Mouse (Mus musculus): Measurements from ENCODE around the gene Itga6. TPM values are rescaled to one million over a fixed set of nuclear protein-coding genes. Genes with fewer than 3 reads are reported as not detected.

Gene Itga6
- total and polyA plus RNA-seq, 3 experiments = 1.0 to 2.7 TPM; not detected in 1

DNA sequence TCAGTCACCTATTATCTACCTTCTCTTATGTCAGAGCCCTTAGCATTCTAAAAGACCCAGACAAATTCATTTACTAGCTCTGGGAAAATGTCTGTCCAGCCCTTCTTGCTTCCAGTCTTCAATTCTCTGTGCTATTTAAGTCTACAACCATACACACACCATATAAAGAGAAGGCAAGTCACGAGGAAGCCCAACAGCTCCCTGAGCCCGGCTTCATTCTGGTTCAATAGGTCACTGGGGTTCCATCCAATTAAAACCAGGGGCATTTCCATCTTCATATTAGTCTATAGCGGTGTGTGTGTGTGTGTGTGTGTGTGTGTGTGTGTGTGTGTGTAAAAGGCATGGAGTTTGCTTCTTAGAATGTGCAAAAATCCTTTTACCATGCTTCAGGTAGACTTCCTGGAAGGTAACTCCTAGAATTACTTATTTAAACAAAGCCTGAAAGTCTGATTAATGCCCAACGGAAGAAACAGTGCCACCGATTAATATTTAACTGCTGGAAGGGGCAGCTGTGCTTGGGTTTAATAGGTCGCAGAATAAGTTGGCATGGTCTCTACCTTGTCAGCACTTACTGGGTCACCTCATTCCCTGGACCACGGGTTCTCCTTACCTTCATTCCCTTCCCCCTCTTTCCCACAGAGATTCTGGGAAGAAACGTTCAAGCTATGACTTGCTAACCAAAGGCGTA, 6.1 kb upstream of the Itga6 start:
- no peak overlapping the region for H3K27ac ChIP-seq (ENCODE audit: control insufficient read depth, low read depth, low read length)
- peaks cover 5 to 11% of the 10 kb centered on the region in 2 experiments; a peak in 3 of 4 replicates for H3K27me3 ChIP-seq (ENCODE audit: control insufficient read depth in 1 of 2, insufficient read depth in 2 of 2, low read length in 2 of 2)
- no peak for DNase-seq (ENCODE audit: low read depth, low spot score)
- TF ChIP-seq POLR2AphosphoS2 (IDR thresholded peaks at IDR 0.05; ENCODE audit: low read length) = no peak
- no peak for TF ChIP-seq POLR2A (IDR thresholded peaks at IDR 0.05; ENCODE audit: control insufficient read depth in 1 of 2, insufficient read depth in 1 of 2, low read depth in 1 of 2, low read length in 2 of 2, poor library complexity in 1 of 2)
- TF ChIP-seq ZKSCAN1 (IDR thresholded peaks at IDR 0.05; ENCODE audit: low read depth, low read length) = no peak
- no peak for TF ChIP-seq ZNF384 (IDR thresholded peaks at IDR 0.05; ENCODE audit: low read depth, low read length)
- TF ChIP-seq BHLHE40 (IDR thresholded peaks at IDR 0.05; ENCODE audit: borderline replicate concordance, low read depth, low read length) = no peak
- no peak for TF ChIP-seq CHD1 (IDR thresholded peaks at IDR 0.05; ENCODE audit: low read depth, low read length)
- TF ChIP-seq EP300 (IDR thresholded peaks at IDR 0.05; ENCODE audit: low read depth in 1 of 2, low read length in 2 of 2) = no peak
- no peak for TF ChIP-seq KAT2A (conservative IDR thresholded peaks at IDR 0.05; ENCODE audit: low read depth, low read length)
- TF ChIP-seq MAZ (IDR thresholded peaks at IDR 0.05; ENCODE audit: low read depth, low read length) = no peak
- TF ChIP-seq E2F4 (IDR thresholded peaks at IDR 0.05; ENCODE audit: borderline replicate concordance, low read depth, low read length) = no peak
- no peak for TF ChIP-seq SMC3 (IDR thresholded peaks at IDR 0.05; ENCODE audit: low read depth, low read length)
- no peak for TF ChIP-seq GATA1 (IDR thresholded peaks at IDR 0.05; ENCODE audit: low read depth, low read length)
- TF ChIP-seq ZC3H11A (IDR thresholded peaks at IDR 0.05; ENCODE audit: low read depth, low read length) = no peak
- TF ChIP-seq MEF2A (IDR thresholded peaks at IDR 0.05; ENCODE audit: extremely low read depth, insufficient replicate concordance, low read depth, low read length, poor library complexity, severe bottlenecking) = no peak
- TF ChIP-seq TBP (IDR thresholded peaks at IDR 0.05; ENCODE audit: low read depth, low read length) = no peak
- TF ChIP-seq TCF12 (IDR thresholded peaks at IDR 0.05; ENCODE audit: low read depth, low read length) = no peak
- TF ChIP-seq POLR2AphosphoS5 (IDR thresholded peaks at IDR 0.05; ENCODE audit: borderline replicate concordance, low read depth, low read length) = no peak
- no peak for TF ChIP-seq CTCF (IDR thresholded peaks at IDR 0.05 in 2 of 3, conservative IDR thresholded peaks at IDR 0.05 in 1 of 3; ENCODE audit: control insufficient read depth in 1 of 3, insufficient read depth in 1 of 3, low read depth in 2 of 3, low read length in 3 of 3, poor library complexity in 1 of 3, severe bottlenecking in 1 of 3)
- H3K9ac ChIP-seq (ENCODE audit: control insufficient read depth, low read depth, low read length, poor library complexity, severe bottlenecking) = no peak overlapping the region
- no peak overlapping the region for H3K4me3 ChIP-seq (ENCODE audit: control insufficient read depth in 1 of 2, insufficient read depth in 1 of 2, low read depth in 2 of 2, low read length in 2 of 2)
- H3K9me3 ChIP-seq (replicated peaks; ENCODE audit: insufficient read depth, low read length) = no peaks in the 10 kb centered on the region
- H3K36me3 ChIP-seq (ENCODE audit: control insufficient read depth in 1 of 2, insufficient read depth in 2 of 2, low read length in 2 of 2) = no peaks in the 10 kb centered on the region
- H3K79me2 ChIP-seq (ENCODE audit: control insufficient read depth, insufficient read depth, low read length, poor library complexity) = no peaks in the 10 kb centered on the region
- no peaks in the 10 kb centered on the region for H3K4me1 ChIP-seq (ENCODE audit: control insufficient read depth in 1 of 2, insufficient read depth in 2 of 2, low read length in 2 of 2)

- no peak for DNase-seq (ENCODE audit: low read depth, low spot score)
- TF ChIP-seq KAT2A (conservative IDR thresholded peaks at IDR 0.05; ENCODE audit: low read depth, low read length) (no peak), TBP (IDR thresholded peaks at IDR 0.05; ENCODE audit: low read depth, low read length) (no peak), BHLHE40 (IDR thresholded peaks at IDR 0.05; ENCODE audit: borderline replicate concordance, low read depth, low read length) (no peak), RCOR1 (IDR thresholded peaks at IDR 0.05; ENCODE audit: low read depth, low read length) (no peak), ZMIZ1 (IDR thresholded peaks at IDR 0.05; ENCODE audit: low read depth, low read length) (no peak), TAL1 (IDR thresholded peaks at IDR 0.05; ENCODE audit: low read length) (no peak), MXI1 (IDR thresholded peaks at IDR 0.05; ENCODE audit: low read depth, low read length) (no peak), EP300 (IDR thresholded peaks at IDR 0.05; ENCODE audit: low read depth in 1 of 2, low read length in 2 of 2) (no peak), MYB (IDR thresholded peaks at IDR 0.05; ENCODE audit: low read depth, low read length) (no peak), GABPA (IDR thresholded peaks at IDR 0.05; ENCODE audit: low read depth, low read length) (no peak), ZKSCAN1 (IDR thresholded peaks at IDR 0.05; ENCODE audit: low read depth, low read length) (no peak), USF2 (IDR thresholded peaks at IDR 0.05; ENCODE audit: borderline replicate concordance in 1 of 2, insufficient read depth in 1 of 2, low read depth in 1 of 2, low read length in 2 of 2) (no peak)
- H3K27ac ChIP-seq (ENCODE audit: control insufficient read depth, low read depth, low read length) = no peak overlapping the region
- no peak overlapping the region for H3K4me3 ChIP-seq (ENCODE audit: control insufficient read depth in 1 of 2, insufficient read depth in 1 of 2, low read depth in 2 of 2, low read length in 2 of 2)
- no peaks in the 10 kb centered on the region for H3K36me3 ChIP-seq (ENCODE audit: control insufficient read depth in 1 of 2, insufficient read depth in 2 of 2, low read length in 2 of 2)
- H3K9ac ChIP-seq (ENCODE audit: control insufficient read depth, low read depth, low read length, poor library complexity, severe bottlenecking) = no peak overlapping the region
- no peaks in the 10 kb centered on the region for H3K9me3 ChIP-seq (replicated peaks; ENCODE audit: insufficient read depth, low read length)
- no peaks in the 10 kb centered on the region for H3K79me2 ChIP-seq (ENCODE audit: control insufficient read depth, insufficient read depth, low read length, poor library complexity)
- H3K4me1 ChIP-seq (ENCODE audit: control insufficient read depth in 1 of 2, insufficient read depth in 2 of 2, low read length in 2 of 2) = peaks cover 0 to 3% of the 10 kb centered on the region in 2 experiments; a peak in 1 of 4 replicates
- peaks cover 3 to 11% of the 10 kb centered on the region in 2 experiments; a peak in 3 of 4 replicates for H3K27me3 ChIP-seq (ENCODE audit: control insufficient read depth in 1 of 2, insufficient read depth in 2 of 2, low read length in 2 of 2)
Observed at GRCm38 (mm10) chr2:71742557-71742956, 2.9 kb upstream of the Itga6 start.
